Mouse (Mus musculus) E14TG2a.4 (cell line): ENCODE measurements around the gene Tgm2.

Source experiments
- CTCF ChIP-seq: conservative IDR thresholded peaks from 2 replicates; pipeline ENCODE4 v1.5.1; 2014; ENCODE audit warnings: low read length
- NANOG ChIP-seq: IDR thresholded peaks from 2 replicates; pipeline ENCODE4 v1.6.1; 2014; ENCODE audit warnings: borderline replicate concordance, low read length, mixed read lengths

DNA sequence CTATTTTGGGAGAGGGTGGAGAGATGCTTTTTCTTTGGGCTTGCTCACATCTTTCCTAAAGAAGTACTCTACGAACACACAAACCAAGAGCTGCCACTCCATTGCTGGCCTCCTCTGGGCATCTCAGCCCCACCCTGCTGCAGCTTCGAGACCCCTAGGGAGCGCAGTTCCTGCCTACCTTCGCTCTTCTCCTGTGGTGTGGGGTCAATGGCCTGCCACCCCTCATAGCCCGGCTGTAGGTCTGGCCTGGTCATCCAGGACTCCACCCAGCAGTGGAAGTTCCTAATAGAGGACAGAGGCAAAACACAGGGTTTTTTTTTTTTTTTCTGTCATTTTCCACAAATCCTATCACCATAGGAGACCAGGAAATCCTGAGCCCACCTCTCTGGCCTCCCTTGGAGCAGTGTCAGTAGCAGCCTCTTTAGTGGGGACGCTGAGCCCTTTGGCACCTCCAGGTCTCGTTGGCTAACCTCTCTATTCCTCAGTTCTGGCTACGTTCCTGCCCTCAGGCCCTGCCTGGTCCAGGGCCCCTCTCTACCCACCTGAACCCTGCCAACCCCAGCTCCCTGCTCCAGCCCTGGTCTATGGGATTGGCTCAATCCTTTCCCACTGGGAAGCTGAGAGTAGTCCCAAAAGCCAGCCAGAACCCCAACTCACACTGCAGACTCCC, 17.6 kb downstream of the Tgm2 start:
- TF ChIP-seq CTCF (no peak), NANOG (no peak)
